Mouse (Mus musculus) liver, adult 2 months (tissue): ENCODE data around the gene Bpifb4.

Source experiments
- CTCF ChIP-seq: fragments of 200-500 bp; IDR thresholded peaks from 2 replicates; pipeline ENCODE4 v1.5.1; 2011; ENCODE audit warnings: low read depth, low read length, control low read depth
- POLR2A ChIP-seq: fragments of 200-500 bp; IDR thresholded peaks from 2 replicates; pipeline ENCODE4 v1.6.1; 2011; ENCODE audit warnings: low read length, control low read depth; ENCODE audit not compliant: insufficient read depth; ENCODE audit errors: extremely low read depth

GRCm38 (mm10) chr2:154007381-154007780 lies 69.4 kb downstream of the Bpifb4 start:
- TF ChIP-seq CTCF (no peak), POLR2A (no peak)
